Mouse (Mus musculus) lung, embryonic 14.5 days (tissue): ENCODE data around the gene Nck2. TPM values are rescaled to one million over a fixed set of nuclear protein-coding genes. Genes with fewer than 3 reads are reported as not detected.

Experiments
- ATAC-seq: fragments of 200-750 bp; cut with Nextera tagmentation; 2 replicates; pipeline ENCODE4 v1.8.0; 2017; ENCODE audit warnings: mild to moderate bottlenecking, moderate TSS enrichment, moderate library complexity; ENCODE audit not compliant: insufficient read depth
- DNase-seq: peaks from one replicate; pipeline ENCODE4 v3.0.0-alpha.2; 2015
- H3K27ac ChIP-seq: fragments of 300-500 bp; sonication (generic); 2 replicates; pipeline ENCODE4 v1.5.1; 2014; ENCODE audit warnings: low read depth, mild to moderate bottlenecking, moderate library complexity
- H3K27me3 ChIP-seq: fragments of 300-500 bp; sonication (generic); 2 replicates; pipeline ENCODE4 v1.6.1; 2014; ENCODE audit warnings: low read length, control low read depth; ENCODE audit not compliant: insufficient read depth
- H3K36me3 ChIP-seq: fragments of 300-500 bp; sonication (generic); 2 replicates; pipeline ENCODE4 v1.6.1; 2014; ENCODE audit warnings: control low read depth; ENCODE audit not compliant: insufficient read depth
- H3K4me1 ChIP-seq: fragments of 300-500 bp; sonication (generic); 2 replicates; pipeline ENCODE4 v1.6.1; 2014; ENCODE audit warnings: antibody characterized with exemption, control low read depth; ENCODE audit not compliant: insufficient read depth
- H3K4me2 ChIP-seq: fragments of 300-500 bp; sonication (generic); 2 replicates; pipeline ENCODE4 v1.6.1; 2014; ENCODE audit warnings: mild to moderate bottlenecking
- H3K4me3 ChIP-seq: fragments of 300-500 bp; sonication (generic); 2 replicates; pipeline ENCODE4 v1.5.1; 2014; ENCODE audit warnings: low read depth, low read length
- H3K9ac ChIP-seq: fragments of 300-500 bp; sonication (generic); 2 replicates; pipeline ENCODE4 v1.6.1; 2014
- H3K9me3 ChIP-seq: fragments of 300-500 bp; sonication (generic); 2 replicates; pipeline ENCODE4 v1.6.1; 2016; ENCODE audit warnings: low read depth, low read length, control low read depth
- CTCF ChIP-seq: IDR thresholded peaks from 2 replicates; pipeline ENCODE4 v1.5.1; 2016; ENCODE audit warnings: antibody characterized with exemption, low read depth
- WGBS: fragments of 180-500 bp; shearing (Covaris S2); extraction: QIAGEN DNeasy Blood & Tissue Kit; methylation state at CpG from one replicate; pipeline ENCODE4 v1.1.7; 2014; 5-methylcytosine and 5-hydroxymethylcytosine counted together
- polyA plus RNA-seq: library from polyadenylated mRNA; unstranded; fragments of >200 nt; fragmentation: Nextera tagmentation; extraction: Ambion mirVana; gene quantifications from 2 replicates; pipeline ENCODE4 v1.2.1, GENCODE M21; 2014

The Nck2 gene
- polyA plus RNA-seq, 1 experiment from 2014 or later, result 59.1 TPM

DNA sequence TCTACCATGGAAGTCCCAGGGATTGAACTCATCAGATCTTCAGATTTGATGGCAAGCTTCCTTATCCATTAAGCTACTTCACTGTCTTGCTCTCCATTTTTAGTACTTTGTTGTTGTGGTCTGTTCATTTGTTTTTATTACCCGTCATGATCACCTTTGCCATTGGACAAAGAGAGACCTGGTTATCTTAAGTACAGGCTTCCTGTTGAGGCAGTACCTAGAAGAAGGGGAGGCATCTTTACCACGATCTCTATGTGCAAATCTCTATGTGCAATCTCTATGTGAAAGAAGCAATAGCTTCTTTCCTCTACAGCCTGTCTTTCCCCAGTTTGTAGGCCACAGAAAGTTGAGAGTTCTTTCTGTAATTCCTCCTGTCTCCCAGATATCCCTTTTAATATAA, 91.9 kb downstream of the Nck2 start:
- H3K9ac ChIP-seq, result no peak overlapping the region
- no peaks in the 10 kb centered on the region for H3K27me3 ChIP-seq
- H3K4me3 ChIP-seq, result no peak overlapping the region
- no peaks in the 10 kb centered on the region for H3K9me3 ChIP-seq
- peaks cover 8% of the 10 kb centered on the region for H3K36me3 ChIP-seq
- H3K4me2 ChIP-seq, result no peak overlapping the region
- 0 out of 2 replicates have a peak overlapping the region, but pooled peaks have one; percentile 7 for H3K27ac ChIP-seq
- no peak for DNase-seq
- H3K4me1 ChIP-seq, result no peaks in the 10 kb centered on the region
- no peak for TF ChIP-seq CTCF
- 78% methylated on average over 2 of the region's 2 CpGs for WGBS
- ATAC-seq, result no peak

DNA sequence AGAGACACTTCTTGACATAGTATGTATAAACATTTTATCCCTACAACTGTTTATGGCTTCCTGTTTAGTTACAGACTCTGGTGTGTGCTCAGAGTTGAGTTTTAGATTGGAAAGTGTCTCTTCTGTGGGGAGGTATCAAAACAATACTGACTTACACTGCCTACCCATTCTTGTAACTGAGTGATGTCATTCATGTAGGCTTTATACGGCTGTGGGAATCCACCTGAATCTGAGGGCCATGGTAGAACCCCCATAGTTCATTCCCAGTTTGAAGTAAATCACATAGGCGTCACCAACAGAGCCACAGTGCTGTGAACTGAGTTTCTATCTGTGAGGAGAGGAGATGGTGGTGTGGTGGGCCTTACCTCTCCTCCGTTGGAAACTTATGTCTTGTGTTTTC, 92.6 kb downstream of the Nck2 start:
- no peak for TF ChIP-seq CTCF
- H3K27ac ChIP-seq, result no peak overlapping the region

DNA sequence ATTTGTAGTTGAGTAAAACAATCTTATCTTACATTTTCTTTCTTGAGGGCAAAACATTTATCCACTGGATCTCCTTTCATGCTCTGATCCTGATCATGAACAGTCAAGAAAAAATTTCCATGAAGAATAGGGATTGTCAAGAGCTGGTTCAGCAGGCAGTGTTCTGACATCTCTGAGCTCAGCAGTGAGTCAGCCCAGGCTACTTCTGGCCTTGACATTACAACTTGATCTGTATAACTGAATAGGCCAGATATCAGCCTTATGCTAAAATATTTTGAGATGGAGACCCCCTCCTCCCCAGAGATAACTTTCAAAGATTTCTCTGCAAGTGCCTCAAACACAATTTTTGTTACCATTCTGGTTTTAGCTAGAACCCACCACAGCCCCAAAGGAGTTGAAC, 93.1 kb downstream of the Nck2 start:
- H3K4me3 ChIP-seq, result no peak overlapping the region
- H3K4me1 ChIP-seq, result no peaks in the 10 kb centered on the region
- no peaks in the 10 kb centered on the region for H3K9me3 ChIP-seq
- no peak for ATAC-seq
- H3K27me3 ChIP-seq, result no peaks in the 10 kb centered on the region
- TF ChIP-seq CTCF, result no peak
- no peak overlapping the region for H3K27ac ChIP-seq
- DNase-seq, result no peak
- H3K9ac ChIP-seq, result no peak overlapping the region
- no peak overlapping the region for H3K4me2 ChIP-seq
- peaks cover 8% of the 10 kb centered on the region for H3K36me3 ChIP-seq

More for the DNA sequence above, 92.6 kb downstream of the Nck2 start:
- Histone ChIP-seq H3K36me3 (peaks cover 8% of the 10 kb centered on the region), H3K9ac (no peak overlapping the region), H3K4me1 (no peaks in the 10 kb centered on the region), H3K4me3 (no peak overlapping the region), H3K4me2 (no peak overlapping the region), H3K9me3 (no peaks in the 10 kb centered on the region), H3K27me3 (no peaks in the 10 kb centered on the region)
- ATAC-seq, result no peak
- 83% methylated on average over 3 of the region's 3 CpGs for WGBS
- DNase-seq, result no peak

DNA sequence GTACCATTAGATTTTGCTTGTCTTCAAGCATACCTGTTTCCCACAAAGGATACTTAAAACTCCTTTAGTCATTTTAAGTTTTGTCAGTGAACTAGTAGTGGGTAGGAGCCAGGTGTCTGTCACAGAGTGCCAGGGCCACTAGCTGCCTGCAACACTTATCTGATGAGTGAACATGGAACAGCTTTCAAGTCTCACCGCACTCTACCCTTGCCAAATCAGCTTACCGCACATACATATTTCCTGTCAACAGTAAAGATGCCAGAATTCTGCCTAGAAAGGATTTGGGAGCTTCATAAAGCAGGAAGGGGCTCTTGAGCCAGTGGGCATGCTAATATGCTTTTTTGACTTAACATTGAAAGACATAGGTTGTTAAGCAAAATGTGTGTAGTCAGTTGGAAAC, 94.3 kb downstream of the Nck2 start:
- no peak overlapping the region for H3K9ac ChIP-seq
- no peak overlapping the region for H3K4me3 ChIP-seq
- DNase-seq (no peak), ATAC-seq (no peak)
- TF ChIP-seq CTCF, result no peak
- no peaks in the 10 kb centered on the region for H3K4me1 ChIP-seq
- no peak overlapping the region for H3K27ac ChIP-seq
- no peaks in the 10 kb centered on the region for H3K27me3 ChIP-seq
- WGBS, result 79% methylated on average over 2 of the region's 2 CpGs
- no peak overlapping the region for H3K4me2 ChIP-seq
- peaks cover 8% of the 10 kb centered on the region for H3K36me3 ChIP-seq
- H3K9me3 ChIP-seq, result no peaks in the 10 kb centered on the region

DNA sequence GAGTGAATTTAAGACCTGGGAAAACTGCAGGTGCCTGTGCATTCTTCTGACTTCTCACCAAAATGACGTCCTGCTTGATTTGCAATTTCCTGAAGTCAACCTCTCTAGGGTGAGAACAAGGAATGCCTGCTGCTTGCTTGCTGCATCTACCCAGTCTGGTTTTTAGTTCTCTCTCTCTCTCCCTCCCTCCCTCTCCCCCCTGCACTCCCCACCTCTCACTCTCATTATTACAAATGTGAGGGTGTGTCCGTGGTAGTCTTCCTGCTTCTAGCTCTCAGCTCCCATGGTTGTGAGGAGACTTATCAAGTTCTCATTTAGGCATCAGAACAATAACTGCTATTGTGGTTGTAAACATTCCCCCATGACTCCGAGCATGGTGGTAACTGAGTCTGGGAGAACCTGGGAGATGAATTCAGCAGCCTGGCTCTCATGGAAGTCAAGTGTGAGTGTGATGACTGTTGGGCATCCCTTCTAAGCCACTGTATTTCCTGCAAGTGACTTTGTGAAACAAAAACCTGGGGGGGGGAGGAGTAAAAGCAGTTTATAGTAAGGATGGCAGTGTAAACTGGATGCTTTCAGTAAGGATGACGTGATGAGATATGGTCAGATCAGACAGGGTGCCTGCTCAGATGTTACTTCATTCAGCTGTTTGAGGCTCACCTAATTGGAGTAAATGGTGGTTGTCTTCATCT, 95.5 kb downstream of the Nck2 start:
- Histone ChIP-seq H3K9ac (no peak overlapping the region), H3K27me3 (no peaks in the 10 kb centered on the region), H3K4me3 (no peak overlapping the region), H3K27ac (no peak overlapping the region), H3K4me1 (no peaks in the 10 kb centered on the region), H3K4me2 (no peak overlapping the region), H3K9me3 (no peaks in the 10 kb centered on the region), H3K36me3 (peaks cover 4% of the 10 kb centered on the region)
- ATAC-seq (no peak), DNase-seq (no peak)
- TF ChIP-seq CTCF, result no peak
- WGBS, result 72% methylated on average over 4 of the region's 4 CpGs

DNA sequence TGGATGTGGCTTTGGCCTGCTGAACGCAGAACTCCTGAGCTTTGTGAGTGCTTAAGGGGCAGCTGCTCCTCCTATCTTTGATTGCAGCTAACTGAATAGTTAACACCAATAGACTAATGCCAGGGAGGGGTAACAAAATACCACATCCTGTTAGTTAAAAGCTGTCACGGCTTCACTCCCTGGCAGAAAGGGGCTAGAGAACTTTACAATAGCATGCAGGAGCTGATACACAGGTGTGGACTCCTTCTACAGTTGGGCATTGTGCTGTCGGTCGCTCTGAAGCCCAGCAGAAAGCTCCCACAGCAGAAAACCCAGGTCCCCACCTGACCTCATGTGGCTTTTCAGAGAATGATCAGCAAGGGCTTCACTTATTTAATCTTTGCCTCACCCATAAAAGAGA, 98.0 kb downstream of the Nck2 start:
- DNase-seq (no peak), ATAC-seq (no peak)
- Histone ChIP-seq H3K27me3 (no peaks in the 10 kb centered on the region), H3K9ac (no peak overlapping the region), H3K4me3 (no peak overlapping the region), H3K4me2 (no peak overlapping the region), H3K27ac (no peak overlapping the region), H3K36me3 (0 out of 2 replicates have a peak, but pooled peaks cover 2% of the 10 kb centered on the region), H3K4me1 (no peaks in the 10 kb centered on the region), H3K9me3 (no peaks in the 10 kb centered on the region)
- WGBS, result 72% methylated on average over 4 of the region's 4 CpGs
- no peak for TF ChIP-seq CTCF

DNA sequence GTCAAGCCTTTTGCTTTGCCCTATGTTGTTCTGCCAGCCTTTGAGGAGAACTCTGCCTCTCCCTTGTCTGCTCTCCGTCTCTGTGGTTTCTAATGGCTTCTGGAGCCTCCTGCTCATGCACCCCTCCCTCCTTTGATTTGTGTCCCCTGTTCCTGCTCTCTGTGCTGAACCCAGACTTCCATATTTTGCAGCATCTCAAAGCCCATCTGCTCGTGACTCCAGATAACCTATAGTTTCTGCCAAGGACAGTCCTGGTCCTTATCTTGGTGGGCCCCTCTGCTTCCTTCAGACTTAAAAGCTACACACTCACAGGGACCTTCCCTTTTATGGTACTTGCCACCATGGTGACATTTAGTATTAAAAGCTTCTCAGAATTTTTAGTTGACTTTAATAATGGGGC, 103.3 kb downstream of the Nck2 start:
- 61% methylated on average over 2 of the region's 2 CpGs for WGBS
- no peaks in the 10 kb centered on the region for H3K27me3 ChIP-seq

More for the DNA sequence above, 103.3 kb downstream of the Nck2 start:
- Histone ChIP-seq H3K27ac (no peak overlapping the region), H3K4me1 (no peaks in the 10 kb centered on the region), H3K4me3 (no peak overlapping the region), H3K9ac (no peak overlapping the region), H3K4me2 (no peak overlapping the region), H3K9me3 (no peaks in the 10 kb centered on the region), H3K36me3 (0 out of 2 replicates have a peak, but pooled peaks cover 2% of the 10 kb centered on the region)
- ATAC-seq (no peak), DNase-seq (no peak)
- TF ChIP-seq CTCF, result no peak
